ENCODE assay signal across 8 mouse cellular contexts in the genomic region with DNA sequence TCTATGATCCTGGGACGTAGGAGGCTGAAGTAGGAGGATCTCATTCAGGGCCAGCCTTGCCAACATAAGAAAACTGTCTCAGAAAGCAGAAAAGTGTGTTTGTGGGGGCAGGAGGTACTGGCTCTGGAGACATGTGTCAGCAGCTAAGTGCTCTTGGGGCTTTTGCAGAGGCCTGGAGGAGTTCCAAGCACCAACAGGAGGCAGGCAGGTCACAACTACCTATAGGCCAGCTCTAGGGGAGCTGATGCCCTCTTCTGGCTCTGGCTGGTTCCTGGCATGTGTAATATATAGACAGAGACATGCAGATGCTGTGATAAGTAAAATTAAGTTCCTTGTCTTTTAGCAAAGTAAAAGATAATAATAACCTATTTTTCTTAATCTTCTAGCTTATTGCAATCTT.
DNase-seq lines count a peak whose midpoint lies in the region; ATAC-seq and TF ChIP-seq lines count a peak whose summit lies in the region.

No protein-coding gene starts in this region.

- no peak for DNase-seq in layer of hippocampus, adult 2 months (ENCODE audit: low spot score in 2 of 2)
- no peak for DNase-seq in layer of hippocampus, postnatal 10 days (ENCODE audit: low spot score in 2 of 2)
- DNase-seq in NIH3T3 (ENCODE audit: low read depth): peak; percentile 60
- DNase-seq in cerebellum, adult 9-10 months: peak; percentile 71
- DNase-seq in right cerebral cortex, postnatal 25 days: peak; percentile 9
- no peak for DNase-seq in gastrocnemius, postnatal 10 days
- no peak for DNase-seq in hindbrain, embryonic 14.5 days (ENCODE audit: low spot score)
- DNase-seq in kidney, adult 9 months: no peak

- TF ChIP-seq CTCF in layer of hippocampus, adult 2 months (conservative IDR thresholded peaks at IDR 0.05): peak; percentile 50

- no peak overlapping the region for H3K4me2 ChIP-seq in hindbrain, embryonic 14.5 days (replicated peaks)

- no peaks in the 10 kb centered on the region for H3K36me3 ChIP-seq in hindbrain, embryonic 14.5 days (replicated peaks; ENCODE audit: control insufficient read depth, insufficient read depth)

- no peaks in the 10 kb centered on the region for H3K9me3 ChIP-seq in hindbrain, embryonic 14.5 days (ENCODE audit: control insufficient read depth, low read length)

- peak overlapping the region; percentile 34; the same call in 1 of the 2 replicates for H3K27ac ChIP-seq in layer of hippocampus, adult 2 months
- H3K27ac ChIP-seq in hindbrain, embryonic 14.5 days: no peak overlapping the region

- WGBS in hindbrain, embryonic 14.5 days: 91% methylated on average over 1 of the region's 1 CpGs

- ATAC-seq in hindbrain, embryonic 14.5 days (ENCODE audit: low FRiP score): no peak

- peaks cover 17% of the 10 kb centered on the region for H3K4me1 ChIP-seq in hindbrain, embryonic 14.5 days (replicated peaks; ENCODE audit: control insufficient read depth, insufficient read depth, low read length)

- no peak overlapping the region for H3K9ac ChIP-seq in hindbrain, embryonic 14.5 days

- H3K4me3 ChIP-seq in layer of hippocampus, adult 2 months: no peak overlapping the region
- no peak overlapping the region for H3K4me3 ChIP-seq in hindbrain, embryonic 14.5 days (replicated peaks; ENCODE audit: low read length)

- H3K27me3 ChIP-seq in hindbrain, embryonic 14.5 days (ENCODE audit: control insufficient read depth, insufficient read depth, low read length): no peaks in the 10 kb centered on the region

Comparison
In these comparisons a context has a peak if more than half of its experiments do, and no peak if none do; other contexts are left out.
1. DNase-seq: peak in NIH3T3 (single experiment), cerebellum, adult 9-10 months (single experiment) and right cerebral cortex, postnatal 25 days (single experiment); none in layer of hippocampus, adult 2 months (0 of 2), layer of hippocampus, postnatal 10 days (0 of 2), gastrocnemius, postnatal 10 days (single experiment), hindbrain, embryonic 14.5 days (single experiment) and kidney, adult 9 months (single experiment).